Mouse (Mus musculus): ENCODE data around the gene Lgals9.

Lgals9 gene

GRCm38 (mm10) chr11:78976731-78977510, 7.8 kb downstream of the Lgals9 start:
- ATAC-seq (ENCODE audit: low TSS enrichment): no peak

DNA sequence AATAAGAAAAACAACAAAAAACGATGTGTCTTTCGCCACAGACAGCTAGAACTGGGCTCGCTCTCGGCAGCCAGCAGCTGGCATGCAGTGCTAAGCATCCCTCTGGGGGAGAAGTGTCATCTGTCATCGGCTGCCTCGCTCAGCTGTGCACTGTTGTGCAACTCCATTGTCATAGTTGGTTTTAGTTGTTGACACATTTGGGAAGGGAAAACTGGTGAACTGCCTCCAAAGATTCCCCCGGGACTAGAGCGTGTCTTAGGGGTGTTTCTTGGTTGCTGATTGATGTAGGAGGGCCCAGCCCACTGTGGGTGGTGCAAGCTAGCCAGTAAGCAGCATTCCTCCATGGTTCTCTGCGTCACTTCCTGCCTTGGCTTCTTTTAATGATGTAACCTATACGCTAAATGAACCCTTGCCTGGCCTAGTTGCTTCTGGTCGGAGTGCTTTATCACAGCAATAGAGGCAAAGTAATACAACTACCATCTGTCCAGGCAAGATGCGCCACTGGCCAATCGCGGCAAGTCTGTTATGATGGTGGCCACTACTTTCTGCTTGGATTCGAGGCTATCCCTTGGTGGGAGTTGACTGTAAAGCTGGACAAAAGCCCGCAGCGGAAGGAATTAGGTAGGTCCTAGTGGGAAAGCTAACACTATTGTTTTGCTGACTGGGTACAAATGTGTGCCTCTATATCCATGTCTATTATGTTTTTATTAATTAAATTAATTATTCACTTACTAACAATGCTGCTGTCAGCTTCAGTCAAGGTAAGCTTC, 11.2 kb downstream of the Lgals9 start:
- ATAC-seq (ENCODE audit: low TSS enrichment): no peak

GRCm38 (mm10) chr11:78972811-78973351, 11.9 kb downstream of the Lgals9 start:
- no peak for ATAC-seq (ENCODE audit: low TSS enrichment)

GRCm38 (mm10) chr11:78972328-78972727, 12.4 kb downstream of the Lgals9 start:
- no peak for ATAC-seq (ENCODE audit: low TSS enrichment)

DNA sequence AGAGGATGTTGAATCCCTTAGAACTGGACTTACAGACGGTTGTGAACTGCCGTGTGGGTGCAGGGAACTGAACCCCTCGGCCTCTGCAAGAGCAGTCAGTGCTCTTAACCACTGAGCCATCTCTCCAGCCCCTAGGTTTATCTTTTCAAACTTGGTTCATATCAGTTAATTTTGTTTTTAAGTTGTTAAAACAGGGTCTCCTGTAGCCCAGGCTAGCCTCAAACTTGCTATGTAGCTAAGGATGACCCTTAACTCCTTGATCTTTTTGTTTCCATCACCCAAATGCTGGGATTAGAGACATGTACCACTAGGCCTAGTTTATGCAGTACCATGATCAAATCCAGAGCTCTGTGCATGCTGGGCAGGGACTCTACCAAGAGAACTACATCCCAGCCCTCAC, 13.0 kb downstream of the Lgals9 start:
- no peak for ATAC-seq (ENCODE audit: low TSS enrichment)

GRCm38 (mm10) chr11:78971096-78971495, 13.7 kb downstream of the Lgals9 start:
- no peak for ATAC-seq (ENCODE audit: low TSS enrichment)

DNA sequence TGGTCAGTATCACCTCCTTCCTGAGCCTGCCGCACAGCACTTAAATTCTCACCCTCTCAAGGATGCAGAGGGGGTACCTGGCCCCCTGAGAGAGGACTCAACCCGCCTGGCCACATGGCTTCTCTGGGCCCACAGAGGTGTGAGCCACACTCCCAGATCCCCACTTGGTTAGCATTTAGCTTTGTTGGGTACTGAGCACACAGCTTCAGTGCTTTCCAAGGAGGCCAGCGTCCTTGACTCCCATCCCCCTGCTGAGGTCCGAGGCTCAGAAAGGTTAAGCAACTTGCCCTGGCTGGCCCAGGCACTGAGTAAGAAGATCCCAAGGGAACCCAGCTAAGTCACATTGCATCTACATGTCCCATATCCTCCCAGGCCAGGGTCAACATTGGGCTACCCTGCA, 16.6 kb downstream of the Lgals9 start:
- ATAC-seq (ENCODE audit: low TSS enrichment): no peak

DNA sequence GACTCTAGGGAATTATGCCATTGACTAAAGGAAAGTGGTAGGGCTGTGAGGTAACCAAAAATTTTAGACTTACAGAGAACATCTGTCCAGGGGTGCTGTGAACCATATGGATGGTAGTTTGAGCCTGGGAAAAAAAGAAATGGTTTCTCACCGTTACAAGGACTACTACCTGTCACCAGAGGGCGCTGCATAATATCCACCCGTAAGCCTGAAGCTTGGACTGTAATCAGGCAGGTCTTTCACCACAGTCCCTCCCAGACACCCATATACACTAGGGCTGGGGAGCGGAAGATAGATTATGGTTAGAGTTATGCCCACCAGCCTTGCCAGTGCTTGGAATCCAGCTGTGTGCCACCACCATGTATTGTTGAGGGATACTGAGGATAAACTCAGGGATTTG, 17.4 kb downstream of the Lgals9 start:
- peak; percentile 52; the same call in 1 of the 2 replicates for ATAC-seq (ENCODE audit: low TSS enrichment)

DNA sequence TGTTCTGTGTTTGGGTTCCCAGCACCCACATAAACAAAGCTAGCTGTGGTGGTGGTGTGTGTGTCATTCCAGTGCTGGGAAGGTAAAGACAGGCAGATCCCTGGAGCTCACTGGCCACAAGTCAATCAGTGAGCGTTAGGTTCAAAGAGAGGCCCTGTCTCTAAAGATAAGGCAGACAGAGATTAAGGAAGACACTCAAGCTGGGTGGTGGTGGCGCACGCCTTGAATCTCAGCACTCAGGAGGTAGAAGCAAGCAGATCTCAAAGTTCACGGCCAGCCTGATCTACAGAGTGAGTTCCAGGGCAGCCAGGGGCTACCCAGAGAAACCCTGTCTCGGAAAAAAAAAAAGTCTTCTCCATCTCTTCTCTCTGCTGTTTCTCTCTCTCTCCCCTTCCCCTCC, 23.5 kb downstream of the Lgals9 start:
- no peak for ATAC-seq (ENCODE audit: low TSS enrichment)

DNA sequence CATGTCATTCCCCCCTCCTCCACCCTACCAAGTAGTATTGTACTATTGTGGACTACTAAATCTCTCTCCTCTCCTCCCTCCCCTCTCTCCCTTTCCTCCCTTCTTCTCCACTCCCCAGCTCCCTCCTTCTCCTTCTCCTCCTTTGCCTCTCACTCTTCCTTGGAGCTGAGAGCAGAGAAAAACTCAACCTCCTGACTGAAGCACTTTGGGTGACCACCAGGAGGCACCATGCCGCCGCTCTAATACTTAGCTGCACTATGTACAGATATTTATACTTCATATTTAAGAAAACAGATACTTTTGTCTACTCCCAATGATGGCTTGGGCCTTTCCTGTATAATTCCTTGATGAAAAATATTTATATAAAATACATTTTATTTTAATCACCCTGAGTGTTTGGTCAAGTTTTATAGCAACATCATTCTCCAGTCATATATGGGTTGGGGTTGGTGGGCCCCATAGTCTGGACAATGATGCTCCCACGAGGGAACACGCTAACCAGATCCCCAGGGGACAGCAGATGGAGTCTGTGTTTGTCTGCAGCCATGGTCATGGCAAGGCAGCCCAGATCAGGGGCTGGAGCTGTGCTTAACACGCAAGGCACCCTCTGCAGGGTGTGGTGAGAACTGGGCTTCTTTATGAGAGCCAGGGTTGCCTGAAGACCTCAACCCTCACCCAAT, 24.8 kb downstream of the Lgals9 start:
- ATAC-seq (ENCODE audit: low TSS enrichment): no peak

DNA sequence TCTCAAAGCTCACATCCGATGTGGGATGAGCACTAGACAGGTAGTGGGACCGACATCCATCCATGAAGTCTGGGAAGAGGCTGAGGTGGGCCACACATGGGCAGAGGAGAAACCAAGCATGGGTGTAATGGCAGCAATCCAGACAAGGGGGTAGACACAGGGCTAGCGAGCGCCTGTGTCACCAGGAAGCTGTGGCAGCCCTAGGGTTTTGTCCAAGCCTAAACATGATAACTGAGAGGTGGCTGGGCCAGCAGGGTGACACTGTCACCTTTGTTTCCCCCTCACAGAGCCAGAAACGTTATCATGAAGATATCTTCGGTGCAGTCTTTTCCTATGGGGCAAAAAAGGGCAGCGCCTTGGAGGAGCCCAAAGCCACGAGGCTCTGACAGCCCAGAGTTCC, 25.4 kb downstream of the Lgals9 start:
- no peak for ATAC-seq (ENCODE audit: low TSS enrichment)

DNA sequence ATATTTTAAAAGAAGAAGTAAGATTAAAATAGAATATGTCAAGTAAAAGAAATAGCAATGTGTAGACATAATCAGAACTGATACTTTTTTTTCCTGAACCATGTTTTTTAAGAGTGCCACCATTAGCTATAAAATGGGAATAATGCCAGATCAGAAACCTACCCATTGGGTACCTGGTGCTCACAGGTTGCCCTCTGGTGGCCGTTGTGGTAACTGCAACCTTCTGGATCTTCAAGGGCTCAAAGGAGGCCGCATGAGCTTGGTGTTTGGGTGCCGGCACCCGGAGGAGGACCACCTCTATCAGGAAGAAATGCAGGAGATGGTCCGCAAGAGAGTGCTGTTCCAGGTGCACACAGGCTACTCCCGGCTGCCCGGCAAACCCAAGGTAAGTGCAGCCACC, 28.5 kb downstream of the Lgals9 start:
- peak; percentile 59; the same call in 1 of the 2 replicates for ATAC-seq (ENCODE audit: low TSS enrichment)

DNA sequence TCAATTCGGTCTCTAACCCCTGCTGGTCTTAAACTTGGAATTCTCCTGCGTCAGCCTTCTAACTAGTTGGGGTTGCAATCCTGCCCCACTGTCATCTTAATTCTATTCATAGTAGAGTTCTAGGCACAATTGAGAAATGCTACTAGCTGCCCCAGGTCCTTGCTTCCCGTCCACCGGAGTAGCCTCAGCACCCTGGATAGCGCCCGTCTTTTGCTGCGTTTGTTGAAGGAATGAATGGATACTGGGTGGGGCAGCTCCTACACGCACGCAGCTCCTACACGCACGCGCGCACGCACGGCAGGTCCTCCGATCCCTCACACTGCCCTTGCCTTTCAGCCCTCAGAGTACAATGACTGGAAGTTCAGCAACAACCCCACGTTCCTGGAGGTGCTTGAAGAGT, 32.3 kb downstream of the Lgals9 start:
- ATAC-seq (ENCODE audit: low TSS enrichment): no peak

- no peak for ATAC-seq (ENCODE audit: low TSS enrichment)
Measured at GRCm38 (mm10) chr11:78950365-78950764, 34.4 kb downstream of the Lgals9 start.

GRCm38 (mm10) chr11:78943083-78943482, 41.7 kb downstream of the Lgals9 start:
- ATAC-seq (ENCODE audit: low TSS enrichment): no peak

- no peak for ATAC-seq (ENCODE audit: low TSS enrichment)
Measured at GRCm38 (mm10) chr11:78935178-78935577, 49.6 kb downstream of the Lgals9 start.

- ATAC-seq (ENCODE audit: low TSS enrichment): no peak
Measured at GRCm38 (mm10) chr11:78934727-78935126, 50.0 kb downstream of the Lgals9 start.

DNA sequence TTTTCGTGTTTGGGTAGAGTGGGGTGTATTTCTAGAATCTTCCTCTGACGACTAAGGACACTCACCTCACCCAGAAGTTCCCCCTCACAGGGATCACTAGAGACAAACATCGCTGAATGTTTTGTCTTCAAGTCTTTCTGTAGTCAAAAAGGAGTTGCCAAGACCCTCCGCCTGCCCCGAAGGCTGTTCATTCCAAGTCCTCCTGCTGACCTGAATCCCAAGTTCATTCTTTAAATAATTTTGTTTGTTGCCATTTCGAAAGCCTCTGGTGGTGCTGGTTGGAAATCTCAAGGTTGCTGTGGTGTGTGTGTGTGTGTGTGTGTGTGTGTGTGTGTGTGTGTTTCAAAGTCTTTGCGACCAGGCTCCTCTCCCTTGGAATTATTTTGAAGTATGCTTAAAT, 50.4 kb downstream of the Lgals9 start:
- ATAC-seq (ENCODE audit: low TSS enrichment): no peak

- ATAC-seq (ENCODE audit: low TSS enrichment): no peak
Measured at GRCm38 (mm10) chr11:78929345-78929744, 55.4 kb downstream of the Lgals9 start.

- ATAC-seq (ENCODE audit: low TSS enrichment): no peak
Measured at GRCm38 (mm10) chr11:78924916-78925315, 59.8 kb downstream of the Lgals9 start.

DNA sequence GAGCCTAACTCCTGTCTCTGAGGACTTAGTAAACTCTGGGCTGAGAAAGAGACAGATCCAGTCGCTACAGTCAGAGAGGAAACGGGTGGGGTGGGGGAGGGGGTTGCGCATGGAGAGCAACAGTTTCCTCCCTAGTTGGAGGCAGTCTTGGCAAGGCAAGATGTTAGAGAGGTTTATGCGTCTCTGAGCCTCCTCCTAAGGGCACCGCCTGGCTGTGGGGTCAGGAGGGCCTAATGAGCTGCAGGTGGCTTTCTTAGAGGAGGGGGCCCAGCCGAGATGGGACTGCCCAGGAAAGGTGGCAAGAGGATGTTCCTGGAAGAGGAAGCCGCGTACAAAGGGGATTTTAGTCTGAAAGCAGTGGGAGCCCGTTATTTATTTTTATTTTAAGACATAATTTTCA, 60.6 kb downstream of the Lgals9 start:
- ATAC-seq (ENCODE audit: low TSS enrichment): no peak

DNA sequence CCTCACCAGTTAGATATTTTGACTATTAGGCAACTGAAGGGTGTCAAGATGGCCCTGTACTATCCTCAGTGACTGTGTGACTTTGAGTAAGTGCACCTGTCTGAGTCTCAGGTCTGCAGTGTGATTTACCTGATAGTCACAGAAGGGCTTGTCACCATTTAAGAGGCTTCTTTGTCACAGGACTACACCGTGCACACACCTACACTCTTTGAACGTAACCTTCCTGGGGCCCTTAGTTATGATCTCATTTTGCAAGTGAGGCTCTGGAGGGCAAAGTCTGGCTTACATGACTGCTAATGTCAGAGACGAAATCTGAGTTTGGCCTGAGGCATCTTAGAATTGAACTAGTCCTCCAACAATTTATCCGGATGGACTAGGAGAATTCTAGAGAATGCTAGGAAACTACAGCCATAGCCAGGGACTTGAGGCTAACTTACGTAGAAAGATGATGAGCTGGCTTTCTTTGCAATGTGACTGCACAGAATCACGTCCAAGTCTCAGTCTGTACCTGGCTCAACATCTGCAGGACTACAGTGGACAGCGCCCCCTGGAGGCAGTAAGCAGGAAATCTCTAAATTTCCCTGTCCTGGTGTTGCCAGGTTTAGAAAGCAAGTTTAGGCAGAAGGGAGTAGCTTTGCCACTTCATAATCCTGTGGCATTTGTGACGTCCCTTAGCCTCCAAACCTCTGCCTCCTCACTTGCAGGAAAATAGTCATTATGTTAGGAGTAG, 61.9 kb downstream of the Lgals9 start:
- peak; percentile 47; the same call in 1 of the 2 replicates for ATAC-seq (ENCODE audit: low TSS enrichment)
